Mouse (Mus musculus) kidney, postnatal 0 days (tissue): ENCODE data around the gene Tnpo1. TPM values are rescaled to one million over a fixed set of nuclear protein-coding genes. Genes with fewer than 3 reads are reported as not detected.
A peak's percentile ranks its signal among the peaks of the same experiment; 100 is the strongest.
"Not testable (repeated sequence)": the region's sequence is repeated elsewhere in the genome, so short reads cannot be mapped to it uniquely, and the experiment has no call there.

Experiments
- ATAC-seq: fragments of 200-750 bp; cut with Nextera tagmentation; replicated peaks from 2 replicates; pipeline ENCODE4 v1.8.0; 2017; ENCODE audit warnings: low read depth, moderate number of reproducible peaks, moderate TSS enrichment, moderate library complexity; ENCODE audit not compliant: low FRiP score
- DNase-seq: peaks from one replicate; pipeline ENCODE4 v3.0.0-alpha.2; 2016; ENCODE audit warnings: low spot score
- H3K27ac ChIP-seq: fragments of 300-500 bp; sonication (generic); 2 replicates; pipeline ENCODE4 v1.5.1; 2014; ENCODE audit warnings: mild to moderate bottlenecking
- H3K27me3 ChIP-seq: fragments of 300-500 bp; sonication (generic); 2 replicates; pipeline ENCODE4 v1.6.1; 2014; ENCODE audit warnings: low read length, mixed read lengths; ENCODE audit not compliant: insufficient read depth
- H3K36me3 ChIP-seq: fragments of 300-500 bp; sonication (generic); 2 replicates; pipeline ENCODE4 v1.6.1; 2014; ENCODE audit warnings: low read length, mixed read lengths; ENCODE audit not compliant: insufficient read depth
- H3K4me1 ChIP-seq: fragments of 300-500 bp; sonication (generic); replicated peaks from 2 replicates; pipeline ENCODE4 v1.6.1; 2014; ENCODE audit warnings: antibody characterized with exemption, low read length, mixed read lengths; ENCODE audit not compliant: insufficient read depth
- H3K4me2 ChIP-seq: fragments of 300-500 bp; sonication (generic); 2 replicates; pipeline ENCODE4 v1.6.1; 2014; ENCODE audit warnings: mild to moderate bottlenecking, low read length, moderate library complexity, mixed read lengths
- H3K4me3 ChIP-seq: fragments of 300-500 bp; sonication (generic); replicated peaks from 2 replicates; pipeline ENCODE4 v1.5.1; 2014; ENCODE audit warnings: low read depth, low read length
- H3K9ac ChIP-seq: fragments of 300-500 bp; sonication (generic); 2 replicates; pipeline ENCODE4 v1.6.1; 2014; ENCODE audit warnings: low read depth, low read length
- H3K9me3 ChIP-seq: fragments of 300-500 bp; sonication (generic); replicated peaks from 2 replicates; pipeline ENCODE4 v1.6.1; 2016; ENCODE audit warnings: low read length, inconsistent platforms, mixed read lengths
- CTCF ChIP-seq: IDR thresholded peaks from 2 replicates; pipeline ENCODE4 v1.5.1; 2016; ENCODE audit warnings: antibody characterized with exemption, low read depth, mild to moderate bottlenecking, moderate library complexity
- WGBS: fragments of 180-500 bp; shearing (Covaris S2); extraction: QIAGEN DNeasy Blood & Tissue Kit; methylation state at CpG from one replicate; pipeline ENCODE4 v1.1.7; 2014; 5-methylcytosine and 5-hydroxymethylcytosine counted together
- polyA plus RNA-seq: library from polyadenylated mRNA; unstranded; fragments of >200 nt; fragmentation: Nextera tagmentation; extraction: Ambion mirVana; gene quantifications from 2 replicates; pipeline ENCODE4 v1.2.1, GENCODE M21; 2015

Tnpo1 gene
- polyA plus RNA-seq, 1 experiment from 2014 or later = 37.8 TPM

DNA sequence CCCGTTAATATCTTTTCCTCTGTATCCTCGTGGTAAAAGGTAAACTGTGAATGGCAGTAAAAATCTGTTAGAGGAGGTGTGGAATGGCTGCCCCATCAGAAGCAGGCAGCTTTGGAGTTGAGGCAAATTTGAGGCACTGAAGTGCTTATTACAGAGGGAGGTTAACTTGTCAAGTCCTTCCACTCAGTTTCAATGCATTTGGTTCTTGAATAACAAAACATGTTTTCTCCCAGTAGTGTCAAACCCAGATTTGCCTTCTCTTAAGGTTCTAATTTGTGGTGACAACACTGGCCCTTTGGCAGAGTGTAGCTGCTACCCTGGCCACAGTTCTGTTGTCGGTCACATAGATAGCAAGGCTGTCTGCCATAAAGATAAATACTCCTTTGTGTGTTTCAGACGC is 108.4 kb downstream of the Tnpo1 start:
- 47% methylated on average over 4 of the region's 4 CpGs for WGBS
- ATAC-seq = no peak
- no peaks in the 10 kb centered on the region for H3K27me3 ChIP-seq
- H3K4me3 ChIP-seq = no peak overlapping the region
- peaks cover 15% of the 10 kb centered on the region; the same call in 1 of the 2 replicates for H3K4me1 ChIP-seq
- no peak for DNase-seq
- TF ChIP-seq CTCF = no peak
- no peak overlapping the region for H3K4me2 ChIP-seq
- no peaks in the 10 kb centered on the region for H3K36me3 ChIP-seq
- no peak overlapping the region for H3K9ac ChIP-seq
- 0 out of 2 replicates have a peak overlapping the region, but pooled peaks have one; percentile 25 for H3K27ac ChIP-seq
- H3K9me3 ChIP-seq = no peaks in the 10 kb centered on the region

DNA sequence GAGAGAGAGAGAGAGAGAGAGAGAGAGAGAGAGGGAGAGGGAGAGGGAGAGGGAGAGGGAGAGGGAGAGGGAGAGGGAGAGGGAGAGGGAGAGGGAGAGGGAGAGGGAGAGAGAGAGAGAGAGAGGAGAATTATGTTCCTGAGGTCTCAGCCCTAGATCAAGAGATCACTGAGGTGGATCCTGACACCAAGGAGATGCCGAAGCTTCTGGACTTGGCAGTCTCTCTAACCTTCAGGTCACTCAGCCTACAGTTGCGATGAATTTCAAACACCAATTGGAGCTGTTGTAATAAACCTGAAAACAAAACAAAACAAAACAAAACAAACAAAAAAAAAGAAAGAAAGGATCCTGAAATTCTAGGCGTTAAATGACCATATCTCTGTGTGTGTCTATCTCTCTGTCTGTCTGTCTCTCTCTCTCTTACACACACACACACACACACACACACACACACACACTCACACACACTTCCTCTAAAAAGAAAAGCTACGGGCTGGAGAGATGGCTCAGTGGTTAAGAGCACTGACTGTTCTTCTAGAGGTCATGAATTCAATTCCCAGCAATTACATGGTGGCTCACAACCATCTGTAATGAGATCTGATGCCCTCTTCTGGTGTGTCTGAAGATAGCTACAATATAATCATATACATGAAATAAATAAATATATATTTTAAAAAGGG is 109.1 kb downstream of the Tnpo1 start:
- peaks cover 15% of the 10 kb centered on the region; the same call in 1 of the 2 replicates for H3K4me1 ChIP-seq
- H3K4me3 ChIP-seq, H3K9ac ChIP-seq, ATAC-seq, H3K36me3 ChIP-seq, H3K27me3 ChIP-seq, H3K4me2 ChIP-seq, H3K27ac ChIP-seq, H3K9me3 ChIP-seq, DNase-seq: not testable (repeated sequence)
- WGBS = 59% methylated on average over 4 of the region's 4 CpGs

DNA sequence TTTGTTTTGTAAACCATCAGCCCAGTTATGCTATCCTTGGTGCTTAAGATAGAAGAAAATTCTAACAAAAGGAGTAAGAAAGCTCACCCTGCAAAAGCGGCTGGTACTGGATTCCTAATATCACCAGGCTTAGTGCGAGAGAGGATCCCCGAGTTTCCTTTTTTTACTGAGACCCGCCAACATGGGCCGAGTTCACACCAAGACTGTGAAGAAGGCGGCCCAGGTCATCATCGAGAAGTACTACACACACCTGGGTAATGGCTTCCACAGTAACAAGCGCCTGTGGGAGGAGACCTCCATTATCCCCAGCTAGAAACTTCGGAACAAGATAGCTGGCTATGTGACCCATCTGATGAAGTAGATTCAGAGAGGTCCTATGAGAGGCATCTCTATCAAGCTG is 109.6 kb downstream of the Tnpo1 start:
- no peaks in the 10 kb centered on the region for H3K36me3 ChIP-seq
- WGBS = 82% methylated on average over 9 of the region's 9 CpGs
- TF ChIP-seq CTCF = no peak
- no peaks in the 10 kb centered on the region for H3K9me3 ChIP-seq
- DNase-seq = no peak
- no peaks in the 10 kb centered on the region for H3K27me3 ChIP-seq
- no peak for ATAC-seq
- no peak overlapping the region for H3K4me2 ChIP-seq
- no peak overlapping the region for H3K4me3 ChIP-seq
- peak overlapping the region; percentile 100 for H3K27ac ChIP-seq
- no peak overlapping the region for H3K9ac ChIP-seq
- peaks cover 15% of the 10 kb centered on the region; the same call in 1 of the 2 replicates for H3K4me1 ChIP-seq

DNA sequence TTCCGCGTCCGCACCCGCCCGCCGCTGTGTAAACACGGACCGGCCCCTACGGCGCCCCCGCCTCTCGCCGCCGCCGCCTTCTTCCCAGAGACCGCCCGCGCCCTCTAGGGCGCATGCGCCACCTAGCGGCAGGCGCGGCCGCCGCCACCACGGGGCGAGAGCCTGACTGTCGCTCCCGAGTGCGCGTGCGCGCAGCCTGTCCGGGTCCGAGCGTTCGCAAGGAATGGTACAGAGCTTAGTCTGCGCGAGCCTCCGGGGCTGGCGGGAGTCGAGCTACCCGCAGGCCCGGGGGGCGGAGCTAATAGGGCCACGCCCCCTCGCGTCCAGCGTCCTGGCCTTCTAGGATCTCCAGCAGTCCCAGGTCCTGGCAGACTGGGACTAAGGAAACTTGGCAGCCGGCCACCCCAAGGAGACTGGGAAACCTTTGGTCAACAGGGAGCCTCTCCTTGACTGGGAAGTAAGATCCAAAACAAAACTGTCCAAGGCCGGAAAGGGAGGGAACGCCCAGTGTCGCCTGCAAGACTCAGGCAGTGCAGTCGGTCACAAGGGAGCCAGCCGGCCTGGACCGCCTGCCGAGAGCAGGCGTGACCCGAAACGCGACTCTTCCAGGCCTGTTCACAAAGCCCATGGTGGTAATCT is 110.9 kb downstream of the Tnpo1 start, which contains the start of gene Fcho2:
Fcho2 (minus strand) TSS at position 303 of the 639 bp plus-strand sequence.
- TF ChIP-seq CTCF = peak; percentile 90
- Histone ChIP-seq H3K4me1 (peaks cover 15% of the 10 kb centered on the region; the same call in 1 of the 2 replicates), H3K4me3 (peak within 1 kb of the TSS; percentile 93), H3K36me3 (no peaks in the 10 kb centered on the region), H3K4me2 (peak within 1 kb of the TSS; percentile 65), H3K27me3 (no peaks in the 10 kb centered on the region), H3K27ac (peak within 1 kb of the TSS; percentile 100), H3K9ac (peak within 1 kb of the TSS; percentile 98), H3K9me3 (no peaks in the 10 kb centered on the region)
- WGBS = under 1% methylated on average over 54 of the region's 61 CpGs
- ATAC-seq (peak; percentile 94), DNase-seq (peak; percentile 97)

DNA sequence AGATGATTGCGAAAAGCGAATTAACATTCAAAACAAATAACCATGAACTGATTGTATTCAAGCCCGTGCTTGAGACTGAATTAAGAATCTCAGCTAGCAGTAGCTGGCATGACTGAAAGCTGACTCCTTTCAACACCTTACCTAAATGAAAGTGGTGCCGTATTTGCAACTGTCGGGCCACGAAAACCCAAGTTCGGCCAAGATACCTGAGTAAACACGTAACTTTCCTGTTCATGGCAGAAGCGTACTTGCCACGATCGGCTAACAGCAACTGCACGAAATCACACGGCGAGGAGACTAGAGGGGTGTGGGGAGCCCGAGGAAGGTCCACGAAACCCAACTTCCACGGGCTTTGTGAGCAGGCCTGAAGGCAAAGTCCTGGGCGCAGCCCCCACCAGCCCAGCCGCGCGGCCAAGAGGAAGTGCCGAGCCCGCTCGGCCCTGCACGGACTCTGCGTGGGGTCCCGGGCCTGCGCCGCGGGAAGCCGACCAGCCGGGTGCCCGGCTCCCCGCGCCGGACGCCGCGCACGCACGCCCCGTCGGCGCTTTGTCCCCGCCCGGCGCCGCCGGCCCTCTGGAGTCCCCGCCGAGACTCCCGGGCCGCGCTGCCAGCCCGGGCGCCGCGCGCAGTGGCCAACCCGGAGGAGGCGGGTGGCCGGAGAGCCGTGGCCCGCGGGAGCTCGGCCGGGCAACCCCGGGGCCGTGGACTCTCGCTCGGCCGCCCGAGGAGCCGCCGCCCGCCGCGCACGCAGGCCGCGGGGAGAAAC is 111.7 kb downstream of the Tnpo1 start:
- H3K4me1 ChIP-seq = peaks cover 15% of the 10 kb centered on the region; the same call in 1 of the 2 replicates
- H3K27ac ChIP-seq = peak overlapping the region; percentile 100
- peak overlapping the region; percentile 93 for H3K4me3 ChIP-seq
- no peak for TF ChIP-seq CTCF
- H3K9ac ChIP-seq = peak overlapping the region; percentile 98
- H3K27me3 ChIP-seq = no peaks in the 10 kb centered on the region
- H3K36me3 ChIP-seq = no peaks in the 10 kb centered on the region
- no peaks in the 10 kb centered on the region for H3K9me3 ChIP-seq
- DNase-seq (peak; percentile 52), ATAC-seq (peak; percentile 31)
- under 1% methylated on average over 53 of the region's 81 CpGs for WGBS
- H3K4me2 ChIP-seq = peak overlapping the region; percentile 65
